Mouse (Mus musculus) embryonic facial prominence, embryonic 10.5 days (tissue): ENCODE results near the gene Mmaa. TPM values are rescaled to one million over a fixed set of nuclear protein-coding genes. Genes with fewer than 3 reads are reported as not detected.

ENCODE experiments used
- DNase-seq: peaks from one replicate; pipeline ENCODE4 v3.0.0-alpha.2; 2017; ENCODE audit warnings: low spot score
- H3K27ac ChIP-seq: fragments of 300-500 bp; sonication (generic); replicated peaks from 2 replicates; pipeline ENCODE4 v1.5.1; 2016; ENCODE audit warnings: mild to moderate bottlenecking
- H3K27me3 ChIP-seq: fragments of 300-500 bp; sonication (generic); replicated peaks from 2 replicates; pipeline ENCODE4 v1.6.1; 2016; ENCODE audit warnings: low read depth, mild to moderate bottlenecking; ENCODE audit not compliant: poor library complexity, severe bottlenecking
- H3K36me3 ChIP-seq: fragments of 300-500 bp; sonication (generic); replicated peaks from 2 replicates; pipeline ENCODE4 v1.6.1; 2016; ENCODE audit warnings: mild to moderate bottlenecking, moderate library complexity
- H3K4me1 ChIP-seq: fragments of 300-500 bp; sonication (generic); 2 replicates; pipeline ENCODE4 v1.6.1; 2016
- H3K4me3 ChIP-seq: fragments of 300-500 bp; sonication (generic); 2 replicates; pipeline ENCODE4 v1.5.1; 2016; ENCODE audit warnings: mild to moderate bottlenecking, moderate library complexity
- H3K9me3 ChIP-seq: fragments of 300-500 bp; sonication (generic); 2 replicates; pipeline ENCODE4 v1.6.1; 2016; ENCODE audit warnings: mild to moderate bottlenecking
- WGBS: fragments of 180-500 bp; shearing (Covaris S2); methylation state at CpG from one replicate; pipeline ENCODE4 v1.1.7; 2016; 5-methylcytosine and 5-hydroxymethylcytosine counted together
- polyA plus RNA-seq: library from polyadenylated mRNA; unstranded; fragments of >200 nt; fragmentation: Nextera tagmentation; extraction: Ambion mirVana; gene quantifications from 2 replicates; pipeline ENCODE4 v1.2.1, GENCODE M21; 2016

The Mmaa gene
- 8.0 and 9.6 TPM in 2 replicates for polyA plus RNA-seq

GRCm38 (mm10) chr8:79294610-79295275, at the start of gene Mmaa:
Mmaa (minus strand) TSS chr8:79294937.
- peak; percentile 99 for DNase-seq
- H3K27ac ChIP-seq = peak within 1 kb of the TSS; percentile 98
- under 1% methylated on average over 74 of the region's 74 CpGs for WGBS

GRCm38 (mm10) chr8:79341236-79341635, 46.5 kb upstream of the Mmaa start:
- DNase-seq = no peak
- H3K27ac ChIP-seq = no peak overlapping the region
- no peaks in the 10 kb centered on the region for H3K4me1 ChIP-seq
- 93% methylated on average over 8 of the region's 8 CpGs for WGBS
- no peak overlapping the region for H3K4me3 ChIP-seq
- H3K9me3 ChIP-seq = no peaks in the 10 kb centered on the region
- H3K27me3 ChIP-seq = no peaks in the 10 kb centered on the region
- H3K36me3 ChIP-seq = peaks cover 86% of the 10 kb centered on the region

More at GRCm38 (mm10) chr8:79294610-79295275, at the start of gene Mmaa:
- no peaks in the 10 kb centered on the region for H3K27me3 ChIP-seq
- peaks cover 23% of the 10 kb centered on the region for H3K4me1 ChIP-seq
- H3K36me3 ChIP-seq = no peaks in the 10 kb centered on the region
- H3K9me3 ChIP-seq = no peaks in the 10 kb centered on the region
- H3K4me3 ChIP-seq = peak within 1 kb of the TSS; percentile 74

- H3K27me3 ChIP-seq = no peaks in the 10 kb centered on the region
- peaks cover 84% of the 10 kb centered on the region for H3K36me3 ChIP-seq
- H3K4me1 ChIP-seq = no peaks in the 10 kb centered on the region
- no peak overlapping the region for H3K27ac ChIP-seq
- no peak for DNase-seq
- WGBS = 78% methylated on average over 9 of the region's 9 CpGs
- no peak overlapping the region for H3K4me3 ChIP-seq
- no peaks in the 10 kb centered on the region for H3K9me3 ChIP-seq
These were observed 44.8 kb upstream of the Mmaa start for GRCm38 (mm10) chr8:79339555-79339954.

- Histone ChIP-seq H3K4me3 (no peak overlapping the region), H3K4me1 (no peaks in the 10 kb centered on the region), H3K27ac (no peak overlapping the region), H3K36me3 (peaks cover 75% of the 10 kb centered on the region), H3K27me3 (no peaks in the 10 kb centered on the region), H3K9me3 (no peaks in the 10 kb centered on the region; the same call in 1 of the 2 replicates)
- 94% methylated on average over 10 of the region's 10 CpGs for WGBS
- DNase-seq = peak; percentile 2
These were observed 43.9 kb upstream of the Mmaa start for GRCm38 (mm10) chr8:79338619-79339018.

GRCm38 (mm10) chr8:79332109-79332900, 37.6 kb upstream of the Mmaa start:
- Histone ChIP-seq H3K36me3 (peaks cover 14% of the 10 kb centered on the region), H3K4me3 (no peak overlapping the region), H3K27ac (no peak overlapping the region), H3K27me3 (no peaks in the 10 kb centered on the region), H3K9me3 (no peaks in the 10 kb centered on the region; the same call in 1 of the 2 replicates), H3K4me1 (peaks cover 5% of the 10 kb centered on the region; the same call in 1 of the 2 replicates)
- peak; percentile 5 for DNase-seq
- WGBS = 92% methylated on average over 22 of the region's 22 CpGs

- WGBS = 80% methylated on average over 2 of the region's 2 CpGs
- peaks cover 6% of the 10 kb centered on the region for H3K36me3 ChIP-seq
- no peaks in the 10 kb centered on the region; the same call in 1 of the 2 replicates for H3K9me3 ChIP-seq
- H3K4me3 ChIP-seq = no peak overlapping the region
- H3K4me1 ChIP-seq = peaks cover 8% of the 10 kb centered on the region; the same call in 1 of the 2 replicates
- H3K27me3 ChIP-seq = no peaks in the 10 kb centered on the region
- H3K27ac ChIP-seq = no peak overlapping the region
- DNase-seq = peak; percentile 4
These were observed 36.8 kb upstream of the Mmaa start for GRCm38 (mm10) chr8:79331571-79331970.

- Histone ChIP-seq H3K4me3 (no peak overlapping the region), H3K9me3 (no peaks in the 10 kb centered on the region; the same call in 1 of the 2 replicates), H3K36me3 (peaks cover 6% of the 10 kb centered on the region), H3K4me1 (peaks cover 8% of the 10 kb centered on the region; the same call in 1 of the 2 replicates), H3K27me3 (no peaks in the 10 kb centered on the region), H3K27ac (no peak overlapping the region)
- 83% methylated on average over 9 of the region's 9 CpGs for WGBS
- DNase-seq = peak; percentile 2
These were observed 36.3 kb upstream of the Mmaa start for GRCm38 (mm10) chr8:79331017-79331416.

GRCm38 (mm10) chr8:79329735-79330134, 35.0 kb upstream of the Mmaa start:
- peak; percentile 3 for DNase-seq
- Histone ChIP-seq H3K27ac (no peak overlapping the region), H3K9me3 (no peaks in the 10 kb centered on the region; the same call in 1 of the 2 replicates), H3K36me3 (no peaks in the 10 kb centered on the region; the same call in 1 of the 2 replicates), H3K27me3 (no peaks in the 10 kb centered on the region), H3K4me1 (peaks cover 11% of the 10 kb centered on the region), H3K4me3 (no peak overlapping the region)
- 84% methylated on average over 2 of the region's 2 CpGs for WGBS

- Histone ChIP-seq H3K36me3 (no peaks in the 10 kb centered on the region; the same call in 1 of the 2 replicates), H3K27ac (no peak overlapping the region), H3K9me3 (no peaks in the 10 kb centered on the region; the same call in 1 of the 2 replicates), H3K4me1 (peaks cover 13% of the 10 kb centered on the region), H3K4me3 (no peak overlapping the region), H3K27me3 (no peaks in the 10 kb centered on the region)
- 90% methylated on average over 4 of the region's 4 CpGs for WGBS
- no peak for DNase-seq
These were observed 34.4 kb upstream of the Mmaa start for GRCm38 (mm10) chr8:79329182-79329581.

- peak; percentile 7 for DNase-seq
- WGBS = 81% methylated on average over 6 of the region's 6 CpGs
These were observed 30.8 kb upstream of the Mmaa start for GRCm38 (mm10) chr8:79325510-79325909.

GRCm38 (mm10) chr8:79324928-79325327, 30.2 kb upstream of the Mmaa start:
- 83% methylated on average over 5 of the region's 5 CpGs for WGBS

More at GRCm38 (mm10) chr8:79325510-79325909, 30.8 kb upstream of the Mmaa start:
- H3K36me3 ChIP-seq = no peaks in the 10 kb centered on the region
- peaks cover 26% of the 10 kb centered on the region for H3K4me1 ChIP-seq
- no peaks in the 10 kb centered on the region for H3K9me3 ChIP-seq
- H3K27me3 ChIP-seq = no peaks in the 10 kb centered on the region
- H3K4me3 ChIP-seq = no peak overlapping the region
- no peak overlapping the region for H3K27ac ChIP-seq

GRCm38 (mm10) chr8:79324036-79324435, 29.3 kb upstream of the Mmaa start:
- Histone ChIP-seq H3K4me1 (peaks cover 26% of the 10 kb centered on the region), H3K27ac (no peak overlapping the region), H3K9me3 (no peaks in the 10 kb centered on the region), H3K36me3 (no peaks in the 10 kb centered on the region), H3K4me3 (no peak overlapping the region), H3K27me3 (no peaks in the 10 kb centered on the region)
- DNase-seq = peak; percentile 5
- 58% methylated on average over 3 of the region's 3 CpGs for WGBS

More at GRCm38 (mm10) chr8:79324928-79325327, 30.2 kb upstream of the Mmaa start:
- Histone ChIP-seq H3K4me3 (no peak overlapping the region), H3K27me3 (no peaks in the 10 kb centered on the region), H3K36me3 (no peaks in the 10 kb centered on the region), H3K4me1 (peaks cover 26% of the 10 kb centered on the region), H3K27ac (no peak overlapping the region), H3K9me3 (no peaks in the 10 kb centered on the region)
- DNase-seq = peak; percentile 9
